Mouse (Mus musculus) bone marrow, adult 2 months (tissue): ENCODE data around the gene Pcif1.

Experiments
- CTCF ChIP-seq: fragments of 200-500 bp; IDR thresholded peaks from 2 replicates; pipeline ENCODE4 v1.5.1; 2011; ENCODE audit warnings: low read length, control low read depth; ENCODE audit not compliant: control insufficient read depth, insufficient read depth
- POLR2A ChIP-seq: fragments of 200-500 bp; IDR thresholded peaks from 2 replicates; pipeline ENCODE4 v1.6.1; 2011; ENCODE audit warnings: low read depth, mild to moderate bottlenecking, control low read depth, low read length, borderline replicate concordance; ENCODE audit not compliant: control insufficient read depth

DNA sequence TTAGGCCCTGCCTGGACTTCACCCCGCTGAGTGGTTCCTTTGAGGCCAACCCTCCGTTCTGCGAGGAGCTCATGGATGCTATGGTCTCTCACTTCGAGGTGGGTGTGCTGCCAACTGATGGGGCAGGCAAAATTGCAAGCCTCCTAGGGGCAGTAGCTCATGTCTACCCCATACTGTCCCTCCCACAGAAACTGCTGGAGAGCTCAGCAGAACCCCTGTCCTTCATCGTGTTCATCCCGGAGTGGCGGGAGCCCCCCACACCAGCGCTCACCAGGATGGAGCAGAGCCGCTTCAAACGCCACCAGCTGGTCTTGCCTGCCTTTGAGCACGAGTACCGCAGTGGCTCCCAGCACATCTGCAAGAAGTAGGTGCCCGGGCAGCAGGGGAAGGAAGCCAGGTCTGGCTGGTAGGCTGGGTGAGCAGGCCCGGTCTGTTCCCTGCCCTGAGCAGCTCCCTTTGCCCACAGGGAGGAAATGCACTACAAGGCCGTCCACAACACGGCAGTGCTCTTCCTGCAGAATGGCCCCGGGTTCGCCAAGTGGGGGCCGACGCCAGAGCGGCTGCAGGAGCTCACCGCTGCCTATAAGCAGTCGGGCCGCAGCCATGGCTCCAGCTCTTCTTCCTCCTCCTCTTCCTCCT is 11.4 kb downstream of the Pcif1 start:
- no peak for TF ChIP-seq CTCF
- no peak for TF ChIP-seq POLR2A
